Mouse (Mus musculus): Measurements from ENCODE around the gene Clasrp. TPM values are rescaled to one million over a fixed set of nuclear protein-coding genes. Genes with fewer than 3 reads are reported as not detected.

The Clasrp gene
- 72.7 and 80.7 TPM in 2 replicates for polyA plus RNA-seq (2016; fragmentation: Nextera tagmentation; extraction: Ambion mirVana)

GRCm38 (mm10) chr7:19603849-19604605, at the start of gene Clasrp:
Gene Clasrp, minus strand, starts transcription at chr7:19604486.
- under 1% methylated on average over 57 of the region's 57 CpGs for WGBS
- Histone ChIP-seq H3K27me3 (no peaks in the 10 kb centered on the region), H3K9ac (peak within 1 kb of the TSS; percentile 97), H3K4me1 (peaks cover 18% of the 10 kb centered on the region), H3K4me3 (peak within 1 kb of the TSS; percentile 99), H3K9me3 (no peaks in the 10 kb centered on the region), H3K4me2 (replicated peaks) (peak within 1 kb of the TSS; percentile 91), H3K36me3 (peaks cover 27% of the 10 kb centered on the region), H3K27ac (peak within 1 kb of the TSS; percentile 72)
- peak; percentile 90 for ATAC-seq (ENCODE audit: insufficient number of reproducible peaks, insufficient read depth, low FRiP score, low TSS enrichment)

- 94% methylated on average over 2 of the region's 2 CpGs for WGBS
- no peak for ATAC-seq (ENCODE audit: insufficient number of reproducible peaks, insufficient read depth, low FRiP score, low TSS enrichment)
- Histone ChIP-seq H3K9me3 (no peaks in the 10 kb centered on the region), H3K4me2 (replicated peaks) (no peak overlapping the region), H3K4me1 (no peaks in the 10 kb centered on the region), H3K4me3 (no peak overlapping the region), H3K27ac (no peak overlapping the region), H3K36me3 (peaks cover 71% of the 10 kb centered on the region), H3K27me3 (no peaks in the 10 kb centered on the region), H3K9ac (no peak overlapping the region)
These were observed 48.3 kb upstream of the Clasrp start for GRCm38 (mm10) chr7:19652614-19653013.

- H3K27ac ChIP-seq: no peak overlapping the region
- 89% methylated on average over 6 of the region's 6 CpGs for WGBS
- no peaks in the 10 kb centered on the region for H3K27me3 ChIP-seq
- H3K9me3 ChIP-seq: no peaks in the 10 kb centered on the region
- no peak for ATAC-seq (ENCODE audit: insufficient number of reproducible peaks, insufficient read depth, low FRiP score, low TSS enrichment)
- no peaks in the 10 kb centered on the region for H3K4me1 ChIP-seq
- no peak overlapping the region for H3K4me3 ChIP-seq
- no peak overlapping the region for H3K9ac ChIP-seq
- no peak overlapping the region for H3K4me2 ChIP-seq (replicated peaks)
- H3K36me3 ChIP-seq: peaks cover 76% of the 10 kb centered on the region
These were observed 46.9 kb upstream of the Clasrp start for GRCm38 (mm10) chr7:19651063-19651786.

DNA sequence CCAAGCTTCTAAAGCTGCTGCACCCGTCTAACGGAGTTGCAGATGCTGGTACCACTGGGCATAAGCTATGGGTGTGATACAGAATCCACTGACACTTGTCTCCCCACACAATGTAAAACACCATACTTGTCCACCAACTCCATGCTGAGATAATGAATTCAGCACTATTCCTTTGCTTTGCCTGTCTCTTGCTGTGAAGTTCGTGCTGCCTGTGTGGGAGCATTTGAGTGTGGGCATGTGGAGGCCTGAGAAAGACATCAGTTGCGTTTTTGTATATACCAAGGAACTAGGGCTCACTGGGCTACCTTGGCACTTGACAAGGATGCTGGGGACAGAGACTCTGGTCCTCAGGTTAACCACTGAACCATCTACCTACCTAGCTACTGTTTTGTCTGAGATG, 36.9 kb upstream of the Clasrp start:
- no peaks in the 10 kb centered on the region for H3K4me1 ChIP-seq
- H3K27ac ChIP-seq: no peak overlapping the region
- no peak for ATAC-seq (ENCODE audit: insufficient number of reproducible peaks, insufficient read depth, low FRiP score, low TSS enrichment)
- no peak overlapping the region for H3K4me2 ChIP-seq (replicated peaks)
- no peak overlapping the region for H3K9ac ChIP-seq
- H3K36me3 ChIP-seq: peaks cover 94% of the 10 kb centered on the region
- WGBS: 93% methylated on average over 4 of the region's 4 CpGs
- H3K4me3 ChIP-seq: no peak overlapping the region
- no peaks in the 10 kb centered on the region for H3K27me3 ChIP-seq
- no peaks in the 10 kb centered on the region for H3K9me3 ChIP-seq

DNA sequence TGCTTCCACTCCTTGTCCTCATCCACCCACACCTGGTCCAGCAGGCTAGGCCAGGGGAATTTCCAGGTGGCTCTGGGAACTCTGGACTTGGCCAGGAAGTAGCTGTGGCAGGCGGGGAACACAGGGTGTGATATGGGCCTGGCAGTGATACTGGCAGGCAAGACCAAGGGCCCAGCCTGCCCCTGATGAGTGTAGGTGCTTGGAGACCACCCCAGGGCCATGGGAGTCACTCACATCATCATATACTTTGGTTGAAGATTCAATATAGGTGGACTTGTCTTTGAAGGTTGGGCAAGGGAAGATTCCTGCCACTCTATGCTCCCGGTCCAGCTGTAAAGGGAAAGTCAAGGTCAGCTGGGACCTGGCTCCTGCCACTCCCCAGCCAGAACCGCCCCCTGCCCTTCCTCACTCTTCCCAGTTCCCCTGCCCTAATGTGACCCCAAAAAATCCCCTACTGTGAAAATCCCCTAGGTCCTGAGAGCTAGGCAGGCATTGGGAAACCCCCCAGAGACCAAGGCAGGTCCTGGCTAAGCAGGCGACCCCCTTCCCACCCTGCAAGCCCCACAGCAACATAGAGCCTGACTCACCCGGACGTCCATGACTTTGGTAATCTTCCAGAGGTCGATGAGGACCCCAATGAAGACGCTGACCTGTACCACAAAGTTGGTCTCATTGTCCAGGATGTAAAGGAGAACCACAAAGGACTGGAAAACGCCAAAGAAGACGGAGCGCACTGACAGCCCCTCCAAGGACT, 31.0 kb upstream of the Clasrp start:
- Histone ChIP-seq H3K9me3 (no peaks in the 10 kb centered on the region), H3K36me3 (peaks cover 81% of the 10 kb centered on the region), H3K27me3 (no peaks in the 10 kb centered on the region), H3K4me3 (no peak overlapping the region), H3K9ac (no peak overlapping the region), H3K27ac (no peak overlapping the region), H3K4me2 (replicated peaks) (no peak overlapping the region), H3K4me1 (no peaks in the 10 kb centered on the region)
- 88% methylated on average over 11 of the region's 11 CpGs for WGBS
- ATAC-seq (ENCODE audit: insufficient number of reproducible peaks, insufficient read depth, low FRiP score, low TSS enrichment): no peak

- H3K4me1 ChIP-seq: no peaks in the 10 kb centered on the region
- no peak overlapping the region for H3K9ac ChIP-seq
- no peak for ATAC-seq (ENCODE audit: insufficient number of reproducible peaks, insufficient read depth, low FRiP score, low TSS enrichment)
- no peaks in the 10 kb centered on the region for H3K27me3 ChIP-seq
- H3K36me3 ChIP-seq: peaks cover 74% of the 10 kb centered on the region
- H3K4me2 ChIP-seq (replicated peaks): no peak overlapping the region
- H3K27ac ChIP-seq: no peak overlapping the region
- 100% methylated on average over 2 of the region's 2 CpGs for WGBS
- no peak overlapping the region for H3K4me3 ChIP-seq
- H3K9me3 ChIP-seq: no peaks in the 10 kb centered on the region
These were observed 30.3 kb upstream of the Clasrp start for GRCm38 (mm10) chr7:19634591-19634990.

GRCm38 (mm10) chr7:19633855-19634254, 29.6 kb upstream of the Clasrp start:
- peaks cover 68% of the 10 kb centered on the region for H3K36me3 ChIP-seq

GRCm38 (mm10) chr7:19633197-19633596, 28.9 kb upstream of the Clasrp start:
- Histone ChIP-seq H3K4me1 (no peaks in the 10 kb centered on the region), H3K36me3 (peaks cover 62% of the 10 kb centered on the region), H3K27me3 (no peaks in the 10 kb centered on the region), H3K9ac (no peak overlapping the region), H3K9me3 (no peaks in the 10 kb centered on the region), H3K4me3 (no peak overlapping the region), H3K4me2 (replicated peaks) (no peak overlapping the region), H3K27ac (no peak overlapping the region)
- ATAC-seq (ENCODE audit: insufficient number of reproducible peaks, insufficient read depth, low FRiP score, low TSS enrichment): no peak
- 92% methylated on average over 17 of the region's 17 CpGs for WGBS

More at GRCm38 (mm10) chr7:19633855-19634254, 29.6 kb upstream of the Clasrp start:
- H3K9me3 ChIP-seq: no peaks in the 10 kb centered on the region
- H3K4me3 ChIP-seq: no peak overlapping the region
- H3K4me2 ChIP-seq (replicated peaks): no peak overlapping the region
- no peaks in the 10 kb centered on the region for H3K27me3 ChIP-seq
- H3K9ac ChIP-seq: no peak overlapping the region
- ATAC-seq (ENCODE audit: insufficient number of reproducible peaks, insufficient read depth, low FRiP score, low TSS enrichment): no peak
- H3K27ac ChIP-seq: no peak overlapping the region
- H3K4me1 ChIP-seq: no peaks in the 10 kb centered on the region
- WGBS: 96% methylated on average over 15 of the region's 15 CpGs

DNA sequence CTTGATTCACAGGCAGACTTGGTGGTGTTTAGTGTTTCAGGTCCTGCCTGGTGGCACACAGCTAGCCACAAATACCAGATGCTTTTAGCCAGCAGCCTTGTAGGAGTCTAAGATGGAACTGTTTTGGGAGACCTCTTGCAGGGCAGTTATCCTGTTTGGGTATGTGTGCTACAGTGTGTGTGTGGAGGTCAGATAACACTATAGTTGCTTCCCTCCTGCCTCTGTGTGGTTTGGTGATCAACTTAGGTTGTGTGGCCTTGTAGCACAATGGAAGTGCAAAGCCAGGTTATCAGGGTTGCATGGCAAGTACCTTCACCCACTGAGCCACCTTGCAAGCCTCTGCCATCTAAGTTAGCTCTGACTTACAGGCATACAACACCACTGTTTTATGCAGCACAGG, 28.4 kb upstream of the Clasrp start:
- H3K4me3 ChIP-seq: no peak overlapping the region
- H3K27ac ChIP-seq: no peak overlapping the region
- H3K9ac ChIP-seq: no peak overlapping the region
- peaks cover 57% of the 10 kb centered on the region for H3K36me3 ChIP-seq
- no peaks in the 10 kb centered on the region for H3K27me3 ChIP-seq
- H3K4me2 ChIP-seq (replicated peaks): no peak overlapping the region
- no peaks in the 10 kb centered on the region for H3K9me3 ChIP-seq
- no peaks in the 10 kb centered on the region for H3K4me1 ChIP-seq
- no peak for ATAC-seq (ENCODE audit: insufficient number of reproducible peaks, insufficient read depth, low FRiP score, low TSS enrichment)

DNA sequence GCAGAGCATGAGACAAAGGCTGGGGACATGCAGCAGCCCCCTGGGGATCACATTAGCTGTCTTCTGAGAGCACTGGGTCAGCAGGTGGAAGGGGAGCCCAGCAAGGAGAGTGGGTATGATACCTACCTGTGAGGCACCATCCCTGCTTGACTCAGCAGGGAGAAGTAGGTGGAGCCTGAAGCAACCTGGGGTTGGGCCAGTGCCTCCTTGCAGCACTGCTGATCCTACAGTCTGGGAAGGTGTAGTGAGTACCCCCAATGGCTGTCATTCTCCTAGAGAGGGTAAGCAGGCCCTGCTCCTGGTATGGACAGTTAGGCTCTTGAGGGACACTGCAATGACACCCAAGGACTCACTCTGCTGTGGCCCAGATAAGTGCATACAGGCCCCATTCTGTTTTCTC, 28.0 kb upstream of the Clasrp start:
- Histone ChIP-seq H3K4me2 (replicated peaks) (no peak overlapping the region), H3K9ac (no peak overlapping the region), H3K27me3 (no peaks in the 10 kb centered on the region), H3K4me1 (no peaks in the 10 kb centered on the region), H3K36me3 (peaks cover 53% of the 10 kb centered on the region), H3K27ac (no peak overlapping the region), H3K4me3 (no peak overlapping the region), H3K9me3 (no peaks in the 10 kb centered on the region)
- ATAC-seq (ENCODE audit: insufficient number of reproducible peaks, insufficient read depth, low FRiP score, low TSS enrichment): no peak

GRCm38 (mm10) chr7:19629361-19629734, 25.1 kb upstream of the Clasrp start, which contains the start of gene Relb:
Gene Relb, minus strand, starts transcription at chr7:19629438.
- ATAC-seq (ENCODE audit: insufficient number of reproducible peaks, insufficient read depth, low FRiP score, low TSS enrichment): peak; percentile 32; the same call in 1 of the 2 replicates
- Histone ChIP-seq H3K9ac (peak within 1 kb of the TSS; percentile 55), H3K9me3 (no peaks in the 10 kb centered on the region)

More at GRCm38 (mm10) chr7:19629361-19629734, 25.1 kb upstream of the Clasrp start, which contains the start of gene Relb:
- H3K4me1 ChIP-seq: no peaks in the 10 kb centered on the region
- H3K27ac ChIP-seq: peak within 1 kb of the TSS; percentile 85
- H3K4me2 ChIP-seq (replicated peaks): peak within 1 kb of the TSS; percentile 90
- peak within 1 kb of the TSS; percentile 78 for H3K4me3 ChIP-seq
- peaks cover 24% of the 10 kb centered on the region for H3K36me3 ChIP-seq
- H3K27me3 ChIP-seq: no peaks in the 10 kb centered on the region
- under 1% methylated on average over 27 of the region's 41 CpGs for WGBS
